Mouse (Mus musculus) kidney, adult 2 months (tissue): ENCODE results near the gene Lasp1.

Experiments used
- CTCF ChIP-seq: fragments of 200-500 bp; conservative IDR thresholded peaks from 2 replicates; pipeline ENCODE4 v1.5.1; 2011; ENCODE audit warnings: low read depth, mild to moderate bottlenecking, control low read depth, low read length, moderate library complexity, mixed read lengths; ENCODE audit not compliant: insufficient read depth, insufficient read length
- POLR2A ChIP-seq: fragments of 200-500 bp; IDR thresholded peaks from one replicate; pipeline ENCODE4 v1.6.1; 2011; ENCODE audit warnings: low read depth, low read length, control low read depth

- TF ChIP-seq POLR2A (no peak), CTCF (no peak)
Measured at GRCm38 (mm10) chr11:97837641-97838149, 38.9 kb downstream of the Lasp1 start.
